Mouse (Mus musculus) embryonic fibroblast, embryonic 13.5 days (primary cell): Measurements from ENCODE around the gene Gpr157.

ENCODE experiments used
- CTCF ChIP-seq: IDR thresholded peaks from 2 replicates; pipeline ENCODE4 v1.5.1; 2011; ENCODE audit warnings: mild to moderate bottlenecking, control low read depth, low read length, moderate library complexity, borderline replicate concordance; ENCODE audit not compliant: insufficient read depth
- POLR2A ChIP-seq: IDR thresholded peaks from 2 replicates; pipeline ENCODE4 v1.6.1; 2011; ENCODE audit warnings: low read depth, mild to moderate bottlenecking, control low read depth, low read length, moderate library complexity

DNA sequence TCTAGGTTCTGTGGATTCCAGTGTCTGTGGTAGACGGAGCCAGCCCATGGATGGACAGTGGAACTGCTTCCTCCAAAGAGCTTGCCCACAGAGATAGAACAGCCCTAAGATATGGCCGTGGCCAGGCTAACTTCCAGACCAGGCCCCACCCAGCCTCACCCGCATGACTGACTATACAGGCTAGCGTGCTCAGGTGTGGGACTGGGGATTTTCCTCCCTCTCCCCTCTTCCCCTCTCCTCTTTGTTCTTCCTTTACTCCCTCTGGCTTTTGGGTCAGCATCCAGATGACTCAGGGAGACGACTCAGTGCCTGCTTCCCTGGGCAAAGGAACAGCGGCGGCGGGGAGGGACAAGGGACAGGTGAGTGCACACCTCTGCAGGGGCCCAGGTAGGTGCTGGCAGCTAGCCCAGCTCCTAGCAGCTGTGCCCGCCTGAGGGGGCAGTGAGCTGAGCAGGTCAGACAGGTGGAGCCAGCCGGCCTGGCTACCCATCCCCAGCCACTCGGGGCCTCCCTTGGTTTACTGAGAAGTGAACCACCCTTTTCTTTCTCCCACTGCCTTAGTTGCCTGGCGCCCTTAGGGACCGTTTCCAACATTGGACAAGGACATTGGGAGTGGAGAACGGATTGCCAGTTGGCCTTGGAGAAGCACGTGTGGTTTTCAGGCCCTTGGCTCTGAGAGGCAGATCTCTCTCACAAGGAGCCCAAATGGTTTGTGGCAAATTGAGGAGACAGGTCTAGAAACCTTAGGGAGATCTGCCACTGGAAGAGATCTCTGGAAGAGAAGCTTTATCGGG is 25.5 kb upstream of the Gpr157 start:
- TF ChIP-seq CTCF: no peak
- no peak for TF ChIP-seq POLR2A
